Mouse (Mus musculus) cerebellum, postnatal 14 days (tissue): ENCODE results near the gene Hadha.

Source experiments
- DNase-seq, 2 experiments: peaks; one replicate each; pipeline ENCODE4 v3.0.0; 2021; ENCODE audit warnings: mixed read lengths in 2 of 2

The Hadha gene

DNA sequence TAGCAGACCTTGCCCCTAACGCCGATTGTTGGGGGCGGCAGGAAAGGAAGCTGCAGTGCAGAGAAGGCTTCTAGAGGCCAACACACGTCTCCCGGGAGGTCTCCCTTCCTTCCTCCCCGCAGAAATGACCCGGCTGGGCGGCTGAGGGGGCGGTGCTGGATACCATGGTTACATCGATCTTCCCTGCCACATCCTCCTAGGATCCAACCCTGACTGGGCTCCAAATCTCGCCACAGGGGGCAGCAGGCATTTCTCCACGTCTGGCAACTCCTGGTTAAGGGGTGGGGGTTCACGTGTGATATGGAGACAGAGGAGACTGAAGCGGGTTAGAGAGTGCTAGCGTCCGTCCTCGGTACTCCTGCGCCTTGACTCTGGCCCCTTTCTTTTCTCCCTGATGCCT is 43.8 kb downstream of the Hadha start:
- DNase-seq, result peak in 1 of 2 experiments; percentile 64

DNA sequence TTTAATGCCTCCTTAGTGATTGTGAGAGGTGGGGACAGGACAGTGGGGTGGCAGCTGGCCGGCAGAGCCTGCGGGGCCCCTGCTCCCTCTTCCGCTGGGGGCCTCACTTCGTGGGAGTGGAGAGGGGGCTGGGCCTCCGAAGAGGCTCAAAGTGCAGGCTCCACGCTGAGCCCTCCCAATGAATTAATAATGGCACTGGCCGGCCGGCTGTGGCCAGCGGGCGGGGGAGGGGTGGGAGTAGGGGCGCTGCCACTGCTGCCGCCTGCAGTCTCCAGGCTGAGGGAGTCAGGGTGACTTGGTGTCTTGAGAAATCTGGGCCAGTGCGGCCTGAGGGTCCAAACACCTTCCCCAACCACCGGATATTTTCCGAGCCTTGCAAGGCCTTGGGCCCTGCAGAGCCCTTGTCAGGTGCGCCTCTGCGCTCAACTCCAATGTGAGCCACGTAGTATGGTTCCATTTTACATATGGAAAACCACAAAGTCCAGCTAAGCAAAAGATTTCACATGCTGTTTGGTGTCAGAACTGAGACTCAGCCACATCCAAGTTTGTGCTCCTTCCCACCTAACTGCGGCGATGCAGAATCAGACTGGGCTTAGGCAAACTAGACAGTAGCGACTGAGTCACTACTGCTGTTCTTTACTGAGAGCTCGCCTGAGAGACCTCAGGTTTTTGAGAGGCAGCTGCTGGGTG is 44.4 kb downstream of the Hadha start:
- no peak for DNase-seq

DNA sequence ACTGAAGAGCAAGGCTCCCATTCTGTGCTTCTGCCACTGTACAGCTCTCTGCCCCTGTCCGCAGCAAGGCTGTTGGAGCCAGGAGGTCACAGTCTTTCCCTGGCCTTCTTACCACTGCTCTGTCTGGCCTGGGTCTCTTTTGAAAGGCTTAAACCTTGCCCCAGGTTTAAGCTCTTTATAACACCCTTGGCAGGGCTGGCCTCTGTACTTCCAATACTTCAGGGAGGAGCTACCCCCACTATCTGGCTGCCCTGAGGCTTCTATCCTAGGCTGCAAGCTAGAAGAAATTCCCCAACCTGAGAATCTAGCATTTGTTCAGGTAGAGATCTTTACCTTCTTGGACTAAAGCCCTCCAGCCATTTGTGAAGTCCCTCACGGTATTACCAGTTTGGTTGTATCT is 45.1 kb downstream of the Hadha start:
- no peak for DNase-seq

DNA sequence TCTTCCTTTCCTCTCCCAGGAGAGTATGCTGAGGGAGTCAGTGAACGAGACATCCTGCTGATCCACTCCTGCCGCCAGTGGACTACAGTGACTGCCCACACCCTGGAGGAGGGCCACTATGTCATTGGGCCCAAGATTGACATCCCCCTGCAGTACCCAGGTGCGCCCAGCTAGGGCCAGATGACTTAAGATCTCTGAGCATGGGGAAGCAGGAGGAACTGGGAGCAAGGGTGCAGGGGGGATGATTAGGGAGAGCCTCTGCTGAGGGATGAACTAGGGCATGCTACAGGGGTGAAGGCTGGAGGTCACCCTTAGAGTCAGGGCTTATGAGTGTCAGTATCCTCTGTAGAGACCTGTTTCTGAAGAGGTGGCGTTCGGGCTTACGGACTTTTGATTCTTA is 46.7 kb downstream of the Hadha start:
- DNase-seq, result no peak

DNA sequence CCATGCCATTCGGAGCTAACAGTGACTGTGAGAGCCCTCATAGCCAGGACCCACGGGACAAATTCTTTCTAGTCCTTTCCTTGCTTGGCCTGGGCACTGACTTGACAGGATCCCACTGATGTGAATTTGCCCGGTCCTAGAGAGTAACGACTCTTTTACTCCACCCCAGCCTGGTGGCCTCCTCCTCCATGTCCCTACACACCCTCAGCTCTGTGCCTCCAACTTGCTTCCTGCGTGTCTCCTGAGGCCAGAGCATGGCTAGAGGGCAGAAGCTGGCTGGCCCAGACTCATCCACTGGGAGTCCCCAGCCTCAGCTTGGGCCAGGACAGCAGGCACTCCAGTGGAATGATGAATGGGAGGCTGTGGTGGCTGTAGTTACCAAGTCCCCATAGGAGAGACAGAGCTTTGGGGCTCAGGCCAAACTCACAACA is 47.3 kb downstream of the Hadha start:
- no peak for DNase-seq

DNA sequence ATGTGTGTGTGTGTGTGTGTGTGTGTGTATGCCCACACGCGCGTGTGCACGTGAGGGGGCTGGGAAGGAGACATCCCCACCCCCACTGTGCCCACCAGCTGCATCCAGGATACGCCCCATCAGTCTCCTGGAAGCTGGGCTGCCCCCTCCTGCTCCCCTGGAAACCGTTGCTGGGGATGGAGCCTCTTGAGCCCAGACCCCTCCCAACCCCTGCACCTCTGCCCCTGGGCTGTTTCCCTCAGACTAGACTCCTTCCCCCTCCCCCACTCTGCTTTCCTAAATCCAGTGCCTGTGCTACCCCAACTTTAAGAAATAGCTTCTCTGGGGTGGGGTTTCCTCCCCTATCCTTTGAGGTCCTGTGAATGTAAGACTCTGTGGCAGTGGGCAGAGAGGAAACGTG is 47.8 kb downstream of the Hadha start:
- peak in 1 of 2 experiments; percentile 23 for DNase-seq

DNA sequence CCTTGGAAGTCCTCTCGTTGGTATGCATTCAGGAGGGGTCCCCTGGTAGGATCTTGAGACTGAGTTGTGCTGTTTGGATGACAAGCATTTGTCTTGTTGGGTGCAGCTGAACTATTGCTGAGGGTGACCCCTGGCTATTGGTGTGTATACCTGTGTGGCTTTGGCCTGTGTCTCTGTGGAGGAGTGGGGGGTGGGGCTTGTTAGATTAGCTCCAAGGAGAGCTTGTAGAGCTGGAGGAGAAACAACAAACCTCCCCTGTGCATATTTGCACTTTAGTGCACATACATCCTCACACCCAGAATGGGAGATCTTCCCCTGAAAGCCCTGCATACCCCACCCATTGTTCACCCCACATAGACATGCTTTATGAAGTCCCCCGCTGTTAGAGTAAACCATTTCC is 48.2 kb downstream of the Hadha start:
- DNase-seq, result no peak

DNA sequence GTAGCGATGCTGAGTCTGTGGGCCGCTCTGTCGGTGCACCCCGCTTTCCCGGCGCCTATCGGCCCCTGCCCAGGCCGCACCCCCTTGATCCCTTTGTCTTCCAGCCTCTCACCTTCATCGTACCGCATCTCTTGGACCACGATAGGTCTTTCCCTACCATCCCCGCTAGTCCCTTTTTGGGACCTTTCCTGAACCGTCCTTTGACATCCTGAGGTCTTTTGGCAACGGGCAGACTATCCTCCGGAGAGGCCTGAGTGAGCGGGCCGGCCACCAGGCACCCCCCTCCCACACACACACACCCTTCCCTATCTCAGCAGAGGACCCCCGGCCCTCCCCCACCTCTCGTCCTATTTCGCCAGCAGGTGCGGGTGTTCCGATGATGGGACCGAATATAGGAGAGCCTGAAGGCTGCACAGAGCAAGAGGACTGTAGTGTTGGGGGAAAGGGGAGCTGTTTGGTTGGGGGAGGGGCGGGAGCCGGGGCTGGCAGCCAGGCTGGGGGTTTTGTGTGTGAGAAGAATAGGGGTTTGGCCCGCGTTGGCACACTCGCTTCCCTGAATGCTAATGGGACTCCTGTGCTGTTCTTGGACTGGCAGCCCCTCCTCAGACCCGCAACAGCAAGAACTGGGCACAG is 49.2 kb downstream of the Hadha start, which contains the start of gene 3110082J24Rik:
TSS of gene 3110082J24Rik (minus strand) at position 419 of the 633 bp plus-strand sequence.
- peak in 1 of 2 experiments; percentile 36 for DNase-seq

DNA sequence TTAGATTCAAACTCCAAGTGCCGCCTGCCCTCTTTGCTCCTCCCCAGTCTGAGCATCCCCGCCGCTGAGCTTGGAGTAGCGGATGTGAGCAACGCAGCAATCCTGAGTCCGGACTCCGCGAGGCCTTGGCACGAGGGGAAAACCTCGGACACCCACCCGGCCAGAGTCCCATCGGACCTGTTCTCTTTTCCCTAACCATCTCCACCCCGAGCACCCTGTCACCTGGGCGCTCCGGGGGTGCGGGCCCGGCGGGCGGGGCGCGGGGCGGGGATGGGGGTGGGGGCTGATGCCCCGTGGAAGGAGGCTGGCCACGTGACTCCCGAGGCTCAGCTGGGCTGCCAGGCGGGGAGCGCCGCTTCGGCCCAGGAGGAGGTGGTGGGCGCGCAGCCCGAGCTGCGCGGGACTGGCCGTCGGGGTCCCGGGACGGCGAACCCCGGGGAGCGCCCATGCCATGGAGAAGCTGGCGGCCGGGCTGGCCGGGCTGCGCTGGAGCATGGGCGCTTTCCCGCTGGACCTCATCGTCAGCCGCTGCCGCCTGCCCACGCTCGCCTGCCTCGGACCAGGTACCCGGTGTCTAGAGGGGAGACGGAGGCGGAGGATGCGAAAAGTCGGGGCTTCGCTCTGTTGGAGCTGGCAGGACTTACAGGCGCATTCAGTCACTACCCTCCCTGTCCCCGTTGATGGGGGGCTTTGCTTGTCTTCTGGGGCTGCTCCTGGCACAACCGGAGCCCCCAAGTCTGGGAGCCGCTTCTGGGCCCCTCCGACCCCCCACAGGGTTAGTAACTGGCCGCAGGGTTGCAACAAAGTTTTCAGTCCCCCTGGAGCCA is 49.9 kb downstream of the Hadha start, which contains the start of gene Garem2:
TSS of gene Garem2 (plus strand) at position 321 of the 827 bp plus-strand sequence.
- DNase-seq, result peak in 1 of 2 experiments; percentile 20

DNA sequence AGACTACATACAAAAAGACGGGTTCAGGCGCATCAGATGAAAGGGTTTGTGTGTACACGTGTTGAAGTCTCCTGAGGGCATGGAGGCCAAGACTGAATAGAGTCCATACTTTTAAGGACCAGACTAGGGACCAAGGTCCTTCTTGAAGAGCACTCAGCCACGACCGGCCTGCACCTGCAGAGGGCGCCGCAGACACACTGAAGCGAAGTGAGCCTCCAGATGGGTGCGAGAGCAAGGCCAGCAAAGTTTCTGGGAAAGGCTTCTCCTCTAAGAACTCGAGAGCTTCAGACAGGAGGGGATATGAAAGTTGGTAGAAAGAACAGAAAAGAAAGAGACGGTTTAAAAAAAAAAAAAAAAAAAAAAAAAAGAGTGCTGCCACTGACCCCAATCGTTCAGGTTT is 50.6 kb downstream of the Hadha start:
- peak; percentile 55 to 73 for DNase-seq

DNA sequence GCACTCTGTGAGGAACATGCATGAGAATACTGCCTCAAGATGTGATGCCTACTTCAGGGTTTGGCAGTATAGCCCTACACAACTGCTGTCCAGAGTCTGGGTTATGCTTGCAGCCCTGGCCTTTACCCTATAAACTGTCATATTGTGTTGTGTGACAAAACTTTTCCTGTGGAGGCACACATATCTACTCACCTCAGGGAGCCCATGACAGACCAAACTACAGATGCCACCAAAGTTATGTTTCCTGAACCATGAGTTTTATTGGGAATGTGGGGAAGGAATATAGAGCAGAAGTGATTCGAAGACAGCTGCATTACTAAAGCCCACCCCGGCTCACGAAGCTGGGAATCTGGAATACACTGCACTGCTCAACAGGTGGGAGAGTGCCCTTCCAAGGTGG is 51.6 kb downstream of the Hadha start:
- DNase-seq, result no peak

DNA sequence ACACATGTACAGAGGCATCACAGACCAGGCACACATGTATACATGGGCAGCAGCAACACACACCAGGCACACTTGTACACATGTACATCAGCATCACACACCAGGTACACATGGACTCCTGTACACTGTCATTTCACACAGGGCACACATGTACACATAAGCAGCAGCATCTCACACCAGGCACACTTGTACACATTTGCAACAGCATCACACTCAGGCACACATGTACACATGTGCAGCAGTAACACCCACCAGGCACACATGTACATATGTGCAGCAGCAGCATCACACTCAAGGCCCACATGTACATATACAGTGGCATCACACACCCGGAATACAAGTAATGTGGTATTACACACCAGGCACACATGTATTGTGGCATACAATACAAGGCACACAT is 56.7 kb downstream of the Hadha start:
- no peak for DNase-seq

DNA sequence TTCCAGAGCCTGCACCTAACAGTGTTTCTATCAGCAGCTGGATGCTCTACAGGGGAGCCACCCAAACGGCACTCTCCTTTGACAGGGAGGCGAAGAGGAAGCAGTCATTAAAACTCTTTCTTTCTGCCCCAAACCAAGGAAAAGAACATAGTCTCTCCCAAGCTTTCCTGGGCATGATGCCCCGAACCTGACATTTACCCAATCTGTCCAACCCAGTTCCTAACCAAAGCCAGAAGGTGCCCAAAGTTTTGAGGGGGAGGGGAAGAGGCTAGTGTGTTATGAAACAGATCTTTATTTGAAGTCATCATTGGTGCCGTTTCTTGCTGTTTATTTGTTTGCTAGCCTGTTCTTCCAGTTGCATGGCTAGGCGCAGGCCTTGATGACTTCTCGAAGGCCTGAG is 59.2 kb downstream of the Hadha start:
- DNase-seq, result no peak

DNA sequence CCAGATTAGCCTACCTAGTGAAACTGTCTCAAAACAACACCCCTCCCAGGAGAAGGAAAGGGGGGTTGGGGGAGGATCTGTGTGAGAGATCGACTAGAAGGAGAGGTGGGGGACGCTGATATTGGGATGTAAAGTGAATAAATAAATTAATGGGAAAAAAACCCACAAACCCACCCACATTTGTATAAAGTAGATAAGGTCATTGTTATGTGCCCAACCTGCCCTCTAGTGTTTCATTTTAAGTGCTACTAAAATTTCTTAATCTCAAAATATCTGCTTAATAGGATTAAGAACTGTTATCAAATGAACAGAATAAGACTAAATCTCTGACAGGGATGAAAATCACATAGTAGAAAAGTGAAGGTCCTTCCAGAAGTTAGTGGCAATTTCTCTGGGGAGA is 60.6 kb downstream of the Hadha start:
- no peak for DNase-seq

DNA sequence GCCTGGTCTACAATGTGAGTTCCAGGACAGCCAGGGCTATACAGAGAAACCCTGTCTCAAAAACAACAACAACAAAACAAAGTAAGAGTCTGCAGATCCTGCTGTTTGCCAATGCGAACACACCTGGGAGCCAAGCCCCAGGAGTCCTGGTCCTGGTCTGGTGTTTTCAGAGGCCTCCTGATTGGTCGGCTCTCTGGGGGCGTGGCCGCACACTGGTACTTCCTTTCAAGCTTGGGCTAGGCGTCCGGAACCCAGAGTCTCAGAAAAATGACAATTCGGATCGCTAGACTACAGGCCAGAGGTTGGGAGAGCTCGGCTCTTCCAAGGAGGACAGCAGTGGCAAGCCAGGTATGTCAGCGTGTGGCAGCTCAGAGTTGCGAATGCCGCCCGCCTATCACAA is 62.3 kb downstream of the Hadha start:
- DNase-seq, result no peak

DNA sequence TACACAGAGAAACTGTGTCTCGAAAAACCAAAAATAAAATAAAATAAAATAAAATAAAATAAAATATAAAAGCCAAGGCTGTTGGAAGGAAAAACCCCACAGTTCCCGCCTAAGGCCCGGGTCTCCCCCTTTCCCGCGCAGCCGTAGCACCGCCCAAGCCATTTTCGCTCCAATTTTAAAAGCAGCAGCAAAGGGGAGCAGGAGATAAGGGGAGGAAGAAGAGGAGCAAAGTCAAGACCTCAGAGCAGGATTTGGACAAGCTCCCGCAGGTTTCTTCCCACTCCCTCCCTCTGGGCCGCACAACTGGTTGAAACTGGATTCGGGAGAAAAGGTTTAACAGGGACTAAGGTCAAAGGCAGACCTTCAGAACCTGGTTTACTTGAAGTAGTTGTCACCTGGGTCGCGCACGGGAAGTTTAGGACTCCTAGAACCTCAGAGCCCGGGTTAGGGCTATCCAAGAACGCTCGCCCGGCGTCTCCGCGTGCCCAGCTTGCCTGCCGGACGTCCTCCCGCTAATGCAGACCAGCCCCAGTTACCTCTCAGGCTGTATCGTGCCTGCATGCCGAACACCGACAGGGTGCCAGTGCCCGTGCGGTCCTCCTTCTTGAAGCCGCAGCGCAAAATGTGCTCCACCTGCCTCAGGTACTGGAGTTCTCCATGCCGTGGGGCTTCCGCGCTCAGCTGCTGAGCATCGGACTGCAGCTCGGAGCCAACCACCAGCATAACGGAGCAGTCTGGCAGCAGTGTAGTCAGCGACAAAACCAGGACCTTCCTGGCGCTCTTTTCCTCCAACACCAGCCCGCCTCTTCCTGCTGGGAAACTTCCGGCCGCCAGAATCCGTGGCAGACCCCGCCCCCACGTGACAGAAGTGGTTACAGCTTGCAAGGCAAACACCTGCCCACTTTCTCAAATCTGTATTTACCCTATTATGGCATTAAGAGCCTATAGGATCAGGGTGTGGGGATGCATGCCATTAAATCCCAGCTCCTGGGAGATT is 81.8 kb downstream of the Hadha start, which contains the start of gene Tyms:
TSS of gene Tyms (minus strand) at position 793 of the 997 bp plus-strand sequence.
- peak; percentile 72 to 77 for DNase-seq

DNA sequence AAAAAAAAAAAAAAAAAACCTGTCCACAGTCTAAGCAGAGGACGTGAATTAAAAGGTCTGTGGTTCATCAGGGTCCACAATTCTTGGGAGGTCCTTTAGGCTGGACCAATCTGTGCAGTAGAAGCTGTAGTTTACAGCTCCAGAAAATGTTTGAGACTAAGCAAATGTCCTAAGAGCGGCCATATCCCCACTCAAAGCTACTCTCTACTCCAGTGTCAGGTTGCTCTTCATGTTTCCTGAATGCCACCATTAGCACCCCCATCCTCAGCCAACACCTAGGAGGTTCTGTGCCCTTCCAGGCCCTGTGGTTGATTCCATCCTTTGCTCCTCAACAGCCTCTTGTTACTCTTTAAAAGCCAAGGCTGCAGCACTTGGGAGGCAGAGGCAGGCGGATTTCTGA is 82.6 kb downstream of the Hadha start:
- no peak for DNase-seq

DNA sequence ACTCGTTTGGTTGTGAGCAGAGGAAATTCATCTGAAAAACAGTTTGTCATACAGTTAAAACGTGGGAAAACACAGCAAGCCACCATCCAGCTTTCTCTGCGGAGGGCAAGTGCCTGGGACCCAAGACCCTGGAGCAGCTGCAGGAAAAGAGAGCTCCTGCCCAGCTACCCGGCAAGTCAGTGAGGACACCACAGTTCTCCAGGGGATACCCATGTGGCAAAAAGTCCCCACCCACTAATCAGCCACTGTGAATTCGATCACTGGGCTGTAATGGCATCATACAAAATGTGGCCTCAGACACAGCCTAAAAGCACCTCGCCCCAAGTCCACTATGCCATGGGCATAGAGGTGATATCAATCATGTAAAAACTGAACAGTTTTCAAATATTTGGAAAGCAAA is 83.3 kb downstream of the Hadha start:
- no peak for DNase-seq
